Mouse (Mus musculus) frontal cortex, postnatal 25 days (tissue): Measurements from ENCODE around the gene Olfr510.
"Not testable (repeated sequence)": the region's sequence is repeated elsewhere in the genome, so short reads cannot be mapped to it uniquely, and the experiment has no call there.

Experiments used
- DNase-seq, 2 experiments: peaks; one replicate each; pipeline ENCODE4 v3.0.0; 2022; ENCODE audit warnings: low spot score in 2 of 2

The Olfr510 gene

GRCm38 (mm10) chr7:108666118-108666517 lies at the start of gene Olfr510:
TSS of gene Olfr510 (plus strand) at chr7:108666418.
- DNase-seq = no peak

- not testable (repeated sequence) for DNase-seq
Measured at GRCm38 (mm10) chr7:108616781-108617180, 49.4 kb upstream of the Olfr510 start.

- DNase-seq = no peak
Measured at GRCm38 (mm10) chr7:108621514-108621913, 44.7 kb upstream of the Olfr510 start, which contains the start of gene Olfr507. TSS of gene Olfr507 (plus strand) at chr7:108621814.

- no peak for DNase-seq
Measured at GRCm38 (mm10) chr7:108629694-108630093, 36.5 kb upstream of the Olfr510 start, which contains the start of gene Olfr508. TSS of gene Olfr508 (plus strand) at chr7:108629994.

- no peak for DNase-seq
Measured at GRCm38 (mm10) chr7:108651806-108652205, 14.4 kb upstream of the Olfr510 start, which contains the start of gene Olfr509. TSS of gene Olfr509 (minus strand) at chr7:108651906.

- no peak for DNase-seq
Measured at GRCm38 (mm10) chr7:108662419-108662818, 3.8 kb upstream of the Olfr510 start.

GRCm38 (mm10) chr7:108671058-108671457 lies 4.8 kb downstream of the Olfr510 start:
- DNase-seq = no peak

GRCm38 (mm10) chr7:108678886-108679285 lies 12.7 kb downstream of the Olfr510 start:
- DNase-seq = no peak

GRCm38 (mm10) chr7:108713020-108713419 lies 46.8 kb downstream of the Olfr510 start, which contains the start of gene Olfr512:
TSS of gene Olfr512 (plus strand) at chr7:108713320.
- no peak for DNase-seq
